Mouse (Mus musculus): Measurements from ENCODE around the gene Lpin3.

The Lpin3 gene

GRCm38 (mm10) chr2:160940930-160941709 is 60.6 kb downstream of the Lpin3 start:
- peak; percentile 36 for DNase-seq

DNA sequence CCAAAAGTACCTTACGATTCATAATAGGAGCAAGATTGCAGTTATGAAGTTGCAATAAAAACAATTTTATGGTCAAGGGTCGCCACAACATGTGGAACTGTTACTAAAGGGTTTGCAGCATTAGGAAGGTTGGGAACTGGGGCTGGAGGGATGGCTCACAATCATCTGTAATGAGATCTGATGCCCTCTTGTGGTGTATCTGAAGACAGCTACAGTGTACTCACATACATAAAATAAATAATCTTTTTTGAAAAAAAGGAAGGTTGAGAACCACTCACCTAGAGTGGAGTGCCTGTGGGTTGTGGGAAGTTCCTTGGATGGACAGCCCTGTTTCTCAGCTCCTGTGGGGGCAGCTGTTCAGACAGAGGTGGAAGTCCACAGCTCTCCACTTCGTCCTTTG is 62.0 kb downstream of the Lpin3 start:
- DNase-seq = peak; percentile 19

GRCm38 (mm10) chr2:160951595-160951994 is 71.1 kb downstream of the Lpin3 start:
- no peak for DNase-seq

DNA sequence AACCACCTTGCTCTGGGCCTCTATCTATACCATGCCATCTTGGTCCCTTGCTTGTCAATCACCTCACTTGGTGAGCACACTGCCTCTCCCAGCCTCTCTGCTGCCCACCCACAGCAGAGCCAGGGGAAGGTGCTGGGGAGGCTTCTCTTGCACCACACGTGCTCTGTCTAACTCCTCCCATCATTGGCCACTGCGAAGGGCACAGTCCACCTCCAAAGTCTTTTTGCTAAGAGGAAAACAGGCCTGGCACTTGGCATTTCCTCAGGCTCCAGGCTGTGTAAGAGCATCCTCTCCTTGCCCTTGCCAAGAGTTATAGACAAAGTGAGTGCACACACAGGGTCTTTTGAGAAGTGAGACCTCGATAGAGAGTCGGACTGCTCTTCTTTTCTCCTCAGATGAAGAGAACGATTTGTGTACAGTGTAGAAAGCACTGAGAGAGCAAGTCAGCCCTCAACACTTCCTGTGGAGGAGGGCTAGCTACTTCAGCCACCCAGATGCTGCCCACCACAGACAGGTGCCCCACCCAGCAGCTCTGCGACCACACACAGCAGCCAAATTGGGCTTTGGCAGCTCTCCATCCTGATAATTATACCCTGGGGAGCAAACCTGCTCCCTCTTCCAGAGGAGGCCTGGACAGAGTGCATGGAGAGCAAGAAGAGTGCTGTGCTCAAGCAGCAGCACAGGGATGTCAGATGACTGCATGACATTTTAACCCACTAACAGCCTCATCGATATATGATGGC is 72.8 kb downstream of the Lpin3 start:
- DNase-seq = peak; percentile 16

DNA sequence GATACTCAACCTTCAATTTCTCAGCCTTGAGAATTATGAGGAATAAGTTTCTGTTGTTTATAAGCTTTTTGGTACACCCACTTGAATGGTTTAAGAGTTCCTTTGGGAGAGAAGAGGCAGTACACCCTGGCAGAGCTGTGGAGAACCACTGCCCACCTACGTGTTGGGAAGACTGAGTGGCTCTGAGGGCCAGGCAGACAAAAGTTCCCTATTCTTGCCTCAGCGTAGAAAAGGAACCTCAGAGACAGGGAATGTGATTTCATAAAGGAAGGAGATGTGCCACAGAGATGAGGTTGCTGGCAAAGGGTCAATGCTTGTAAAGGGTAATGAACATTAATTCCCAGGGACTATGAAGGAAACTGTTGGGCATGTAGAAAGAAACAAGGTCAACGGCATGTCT is 74.1 kb downstream of the Lpin3 start:
- DNase-seq = no peak

GRCm38 (mm10) chr2:160955331-160955730 is 74.9 kb downstream of the Lpin3 start:
- DNase-seq = peak; percentile 46

Data from retina, postnatal 1 day (tissue).